Mouse (Mus musculus) ES-E14 (cell line): ENCODE measurements around the gene Alb.

Experiments used
- CHD2 ChIP-seq: IDR thresholded peaks from 2 replicates; pipeline ENCODE4 v1.6.1; 2014; ENCODE audit warnings: mild to moderate bottlenecking, low read depth, low read length, inconsistent platforms
- HCFC1 ChIP-seq: IDR thresholded peaks from 2 replicates; pipeline ENCODE4 v1.6.1; 2012; ENCODE audit warnings: low read length, inconsistent platforms, borderline replicate concordance; ENCODE audit not compliant: insufficient read depth
- MAFK ChIP-seq: IDR thresholded peaks from 2 replicates; pipeline ENCODE4 v1.6.1; 2014; ENCODE audit warnings: mild to moderate bottlenecking, low read depth, low read length, inconsistent platforms; ENCODE audit not compliant: insufficient read depth
- ZC3H11A ChIP-seq: IDR thresholded peaks from 2 replicates; pipeline ENCODE4 v1.6.1; 2012; ENCODE audit warnings: low read depth, mild to moderate bottlenecking, inconsistent platforms, low read length, borderline replicate concordance
- ZNF384 ChIP-seq: IDR thresholded peaks from 2 replicates; pipeline ENCODE4 v1.6.1; 2012; ENCODE audit warnings: low read depth, low read length, inconsistent platforms

DNA sequence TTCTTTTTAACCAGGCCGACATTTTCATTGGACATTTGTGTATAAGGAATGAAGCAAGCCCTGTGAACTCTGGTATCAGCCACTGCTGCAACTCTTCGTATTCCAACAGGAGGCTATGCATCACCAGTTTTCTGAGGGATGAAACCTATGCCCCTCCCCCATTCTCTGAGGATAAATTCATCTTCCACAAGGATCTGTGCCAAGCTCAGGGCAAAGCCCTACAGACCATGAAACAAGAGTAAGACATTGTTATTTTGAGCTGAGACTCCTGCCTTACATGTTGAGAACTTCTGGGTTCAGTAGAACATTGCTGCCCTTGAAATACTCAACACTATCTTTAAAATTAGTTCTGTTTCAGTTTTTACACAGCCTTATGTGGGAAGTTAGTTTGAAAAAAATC lies 45.8 kb downstream of the Alb start:
- no peak for TF ChIP-seq CHD2
- TF ChIP-seq ZC3H11A, result no peak
- no peak for TF ChIP-seq MAFK
- TF ChIP-seq HCFC1, result no peak
- TF ChIP-seq ZNF384, result no peak
